ENCODE assay signal across 19 mouse cellular contexts in the genomic region with DNA sequence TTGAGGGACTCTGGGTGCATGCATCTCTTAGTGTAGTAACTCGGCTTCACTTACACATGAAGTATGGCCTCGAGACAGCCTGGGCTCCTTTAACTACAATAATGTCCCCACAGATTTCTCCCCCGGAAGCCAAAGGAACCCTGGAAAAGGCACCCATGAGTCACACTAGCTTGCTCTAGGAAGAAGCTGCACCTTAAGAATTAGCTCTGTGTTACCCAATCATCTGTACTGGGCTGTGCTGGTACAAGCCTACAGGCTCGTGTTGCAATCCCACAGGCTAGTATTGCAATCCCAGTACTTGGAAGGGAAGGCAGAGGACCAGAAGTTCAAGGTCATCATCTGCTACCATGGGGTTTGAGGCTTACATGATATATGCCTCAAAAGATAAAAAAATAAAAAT. TPM values are rescaled to one million over a fixed set of nuclear protein-coding genes. Genes with fewer than 3 reads are reported as not detected.
DNase-seq lines count a peak whose midpoint lies in the region; ATAC-seq lines count a peak whose summit lies in the region.
"Had no signal": no experiment of that assay in that cellular context is flagged by ENCODE, and none has a peak within 500 bp of the region (broad histone marks: within the 10 kb centered on the region; RNA-seq: fewer than 3 reads in every experiment).

No protein-coding gene starts in this region.

- ATAC-seq in megakaryocyte, adult 5-6 weeks (ENCODE audit: poor library complexity, severe bottlenecking): peak; percentile 67
- ATAC-seq in inflammation-experienced regulatory T-cells, adult 6 months: no peak
- ATAC-seq: forebrain, embryonic 14.5 days; intestine, embryonic 16.5 days had no signal

- peak; percentile 62 to 88 for DNase-seq in adrenal gland, adult (ENCODE audit: inconsistent age in 2 of 2, low spot score in 1 of 2)
- DNase-seq in adrenal gland, postnatal 4 days (ENCODE audit: low spot score in 2 of 2): no peak
- peak; percentile 58 for DNase-seq in lung, postnatal 36 days
- DNase-seq in lung, postnatal 4 days: no peak
- DNase-seq in adrenal gland, postnatal 36 days: peak; percentile 50 to 67
- no peak for DNase-seq in embryo, embryonic 10 days (ENCODE audit: low spot score)
- DNase-seq: cerebellum, adult 9-11 months; gastrocnemius, postnatal 25 days; heart, postnatal 14 days; liver; lung, embryonic 14.5 days; retina, postnatal 1 day; right cerebral cortex, postnatal 4 days had no signal

RNA-seq across cellular contexts. Expression of gene Shtn1, which starts 4.5 kb away (rescaled TPM):
- 10 to 100 TPM in 1 of 2 experiments, 1 to 10 TPM in 1; 8.4 to 11.0 TPM for total RNA-seq in adrenal gland, postnatal 4 days (2021)
- 10 to 100 TPM; 12.8 to 22.2 TPM for total RNA-seq in adrenal gland, postnatal 36 days (2021)
- total RNA-seq in megakaryocyte, adult 5-6 weeks (2015): 5.9 and 6.4 TPM in 2 replicates
- total RNA-seq in megakaryocyte, adult 5-6 weeks (2017): 6.9 and 8.1 TPM in 2 replicates
- polyA plus RNA-seq in inflammation-experienced regulatory T-cells, adult 6 months (2017; shearing (Covaris generic)): 1 to 10 TPM; 1.8 to 4.1 (median 2.6) TPM
- total RNA-seq: MEL had no signal
- polyA plus RNA-seq: erythroblast, embryonic 14.5 days had no signal

Comparison
In these comparisons a context has a peak if more than half of its experiments do, and no peak if none do; other contexts are left out.
1. DNase-seq: peak in adrenal gland, adult (2 of 2), lung, postnatal 36 days (single experiment) and adrenal gland, postnatal 36 days (2 of 2); none in adrenal gland, postnatal 4 days (0 of 2), lung, postnatal 4 days (0 of 2) and embryo, embryonic 10 days (single experiment).